Mouse (Mus musculus) neutrophil, adult 59 days (primary cell): ENCODE measurements around the gene Spg7. TPM values are rescaled to one million over a fixed set of nuclear protein-coding genes. Genes with fewer than 3 reads are reported as not detected.

Source experiments
- total RNA-seq, 2 experiments: library from RNA; stranded (reverse); gene quantifications; 1 replicate in 1 of 2; 2 replicates in 1 of 2; pipeline ENCODE4 v1.2.4; 2023

Gene Spg7
- 10 to 100 TPM; 22.7 to 34.0 TPM for total RNA-seq

DNA sequence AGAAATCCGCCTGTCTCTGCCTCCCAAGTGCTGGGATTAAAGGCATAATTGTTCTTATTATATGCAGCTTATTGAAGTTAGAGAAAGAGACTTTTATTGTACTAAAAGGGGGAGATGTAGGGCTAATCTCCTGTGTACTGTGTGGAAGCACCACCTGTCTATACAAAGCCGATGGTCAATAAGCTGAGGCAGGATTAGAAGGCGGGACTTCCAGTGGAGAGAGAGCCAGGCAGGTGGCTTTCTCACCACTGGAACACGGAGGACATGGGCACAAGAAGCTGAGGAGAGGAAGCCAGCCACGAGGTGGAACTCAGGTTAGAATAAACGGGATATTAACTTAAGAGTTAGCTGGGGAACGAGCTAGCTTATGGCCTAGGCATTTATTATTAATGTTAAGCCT is at the start of gene Spg7:
Gene Spg7, plus strand, starts transcription at position 222 of the 400 bp plus-strand sequence.

DNA sequence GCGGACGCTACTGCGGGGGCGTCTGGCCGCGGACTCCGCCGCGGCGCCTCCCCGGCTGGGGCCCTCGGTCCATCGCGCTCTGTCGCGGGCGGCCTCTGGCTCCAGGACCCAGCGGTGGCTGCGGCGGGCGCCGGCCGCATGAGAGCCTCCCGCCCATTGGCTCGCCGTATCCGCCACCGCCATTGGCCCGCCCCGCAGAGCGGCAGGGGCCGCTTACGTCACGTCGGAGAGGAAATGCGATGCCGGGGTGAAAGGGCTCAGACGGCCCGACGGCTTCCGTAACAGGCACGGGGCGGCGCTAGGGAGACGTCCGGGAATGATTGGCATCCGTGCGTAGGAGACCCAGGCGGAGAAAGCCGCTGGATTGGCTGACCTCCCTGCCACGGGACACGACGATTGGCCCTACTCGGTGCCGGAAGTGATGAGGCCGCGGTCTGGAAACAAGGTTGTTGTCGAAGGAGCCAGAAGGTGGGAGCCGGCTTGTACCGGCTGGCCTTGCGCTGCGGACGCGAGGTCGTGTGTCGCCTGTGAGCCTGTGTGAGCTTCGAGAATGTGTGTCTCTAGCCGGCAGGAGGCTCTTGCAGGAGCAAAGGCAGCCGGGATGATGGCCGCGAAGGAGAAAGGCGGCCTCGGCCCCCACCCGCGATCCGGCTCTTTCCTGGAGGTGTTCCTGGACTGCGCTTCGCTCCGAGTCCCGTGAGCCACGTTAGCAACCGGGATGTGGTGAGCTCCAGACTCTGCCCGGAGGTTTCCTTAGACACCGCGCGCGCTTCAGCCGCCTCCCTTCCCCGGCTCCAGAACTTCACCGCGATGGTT is 20.4 kb upstream of the Spg7 start, which contains the start of gene Ankrd11:
Gene Ankrd11, minus strand, starts transcription at position 120 of the 816 bp plus-strand sequence.

DNA sequence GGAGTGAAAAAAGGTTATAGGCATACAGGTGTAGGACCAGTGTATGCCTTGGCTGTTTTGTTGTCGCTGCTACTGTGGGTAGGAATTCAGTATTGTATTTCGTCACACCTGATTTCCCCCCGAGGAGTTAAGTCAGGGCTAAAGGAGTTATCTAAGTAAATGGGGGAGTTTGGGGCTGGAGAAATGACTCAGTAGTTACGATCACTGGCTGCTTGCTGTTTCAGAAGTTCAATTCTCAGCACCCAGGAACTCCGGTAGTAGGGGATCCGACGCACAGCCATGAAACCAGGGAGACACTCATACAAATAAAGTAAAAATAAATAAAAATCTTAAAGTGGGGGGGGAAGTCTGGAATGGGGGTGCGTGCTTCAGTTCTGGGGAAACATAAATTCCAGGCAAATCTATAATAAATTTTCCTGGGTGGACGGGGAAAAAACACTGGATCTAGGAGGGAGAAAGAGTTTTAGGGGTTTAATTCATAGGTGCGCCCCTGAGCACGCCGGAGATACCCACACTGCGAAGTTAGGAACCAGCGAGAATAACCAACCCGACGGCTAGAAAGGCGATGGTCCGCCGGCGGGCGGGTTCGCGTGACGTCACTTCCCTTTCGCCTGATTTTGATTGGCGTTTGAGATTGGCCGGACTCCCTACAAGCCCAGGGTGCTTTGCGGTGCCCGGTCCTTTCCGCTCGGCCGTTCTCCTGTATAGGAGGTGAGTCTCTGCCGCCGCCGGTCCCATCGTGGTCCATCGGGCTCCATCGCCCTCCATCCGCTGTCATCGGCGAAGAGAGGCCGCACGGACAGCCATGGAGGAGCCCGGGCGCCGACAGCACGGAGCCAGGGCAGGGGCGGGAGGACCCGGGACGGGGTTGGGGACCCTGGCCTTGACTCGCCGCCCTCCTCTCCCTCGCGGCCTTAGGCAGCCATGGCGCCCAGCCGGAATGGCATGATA is 39.3 kb downstream of the Spg7 start, which contains the start of gene Rpl13:
Gene Rpl13, plus strand, starts transcription at position 616 of the 951 bp plus-strand sequence.

DNA sequence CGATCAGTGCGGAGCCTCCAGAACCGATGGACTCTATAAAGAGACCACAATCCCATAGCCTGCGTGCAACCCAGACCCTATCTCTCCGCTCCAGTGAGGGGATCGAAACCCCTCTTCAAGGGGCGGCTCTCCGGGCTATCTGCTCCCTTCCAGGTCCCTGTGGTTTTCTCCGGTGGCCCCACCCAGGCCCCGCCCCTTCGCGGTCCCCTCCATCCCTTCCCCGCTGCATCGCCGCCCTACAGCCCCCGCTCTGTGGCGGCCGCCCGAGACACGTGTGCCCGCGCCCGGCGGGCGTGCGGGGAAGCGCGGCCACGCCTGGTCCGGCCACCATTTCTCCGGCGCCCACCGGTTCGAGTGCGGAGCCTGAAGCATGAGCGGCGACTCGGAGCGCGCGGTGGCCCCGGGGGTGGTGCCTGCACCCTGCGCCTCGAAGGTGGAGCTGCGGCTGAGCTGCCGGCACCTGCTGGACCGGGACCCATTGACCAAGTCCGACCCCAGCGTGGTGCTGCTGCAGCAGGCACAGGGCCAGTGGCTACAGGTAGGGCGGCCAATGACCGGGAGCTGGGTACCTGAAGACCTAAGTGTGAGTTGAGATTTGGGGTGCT is 54.5 kb downstream of the Spg7 start, which contains the start of gene Cpne7:
Gene Cpne7, plus strand, starts transcription at position 248 of the 605 bp plus-strand sequence.

Other genes starting within 250 kb of the Spg7 start
- gene Cdh15, start 215.0 kb upstream of the Spg7 start, total RNA-seq = not detected
- gene Ankrd11, start 20.7 kb upstream of the Spg7 start, total RNA-seq = 100 to 1,000 TPM; 145 to 150 TPM
- 100 to 1,000 TPM; 407 to 457 TPM for gene Rpl13, start 39.4 kb downstream of the Spg7 start, total RNA-seq
- not detected for gene Cpne7, start 54.4 kb downstream of the Spg7 start, total RNA-seq
- gene Sult5a1, start 95.4 kb downstream of the Spg7 start, total RNA-seq = 1 to 10 TPM in 1 of 2 experiments, under 1 TPM in 1; 0.69 to 2.3 TPM
- under 1 TPM; 0.38 to 0.40 TPM for gene Dpep1, start 123.3 kb downstream of the Spg7 start, total RNA-seq
- 10 to 100 TPM; 71.8 to 89.1 TPM for gene Chmp1a, start 149.8 kb downstream of the Spg7 start, total RNA-seq
- gene Spata33, start 149.9 kb downstream of the Spg7 start, total RNA-seq = under 1 TPM in 1 of 2 experiments, not detected in 1; 0.13 TPM
- gene Cdk10, start 161.9 kb downstream of the Spg7 start, total RNA-seq = 10 to 100 TPM; 23.5 to 29.2 TPM
- gene Spata2l, start 173.3 kb downstream of the Spg7 start, total RNA-seq = 1 to 10 TPM; 6.1 to 6.3 TPM
- gene Zfp276, start 191.3 kb downstream of the Spg7 start, total RNA-seq = 10 to 100 TPM; 35.6 to 38.0 TPM
- gene Vps9d1, start 191.4 kb downstream of the Spg7 start, total RNA-seq = 10 to 100 TPM; 40.5 to 46.2 TPM